Mouse (Mus musculus): Measurements from ENCODE around the gene Med18. TPM values are rescaled to one million over a fixed set of nuclear protein-coding genes. Genes with fewer than 3 reads are reported as not detected.
"Not testable (repeated sequence)": the region's sequence is repeated elsewhere in the genome, so short reads cannot be mapped to it uniquely, and the experiment has no call there.

The Med18 gene
- polyA plus RNA-seq, 1 experiment: 5.3 TPM

GRCm38 (mm10) chr4:132484231-132484630 is 20.5 kb upstream of the Med18 start:
- H3K79me2 ChIP-seq (ENCODE audit: control insufficient read depth, insufficient read depth): no peaks in the 10 kb centered on the region
- H3ac ChIP-seq (ENCODE audit: control insufficient read depth, insufficient read length): no peak overlapping the region
- no peaks in the 10 kb centered on the region for H3K36me3 ChIP-seq (ENCODE audit: control insufficient read depth, insufficient read depth)
- TF ChIP-seq MYOG (IDR thresholded peaks at IDR 0.05; ENCODE audit: control insufficient read depth in 1 of 3, insufficient read depth in 1 of 3, insufficient read length in 2 of 3, low read depth in 2 of 3): no peak
- no peak for TF ChIP-seq TCF12 (IDR thresholded peaks at IDR 0.05; ENCODE audit: insufficient read depth, poor library complexity, severe bottlenecking)
- TF ChIP-seq E2F4 (IDR thresholded peaks at IDR 0.05; ENCODE audit: insufficient read depth): no peak
- TF ChIP-seq TCF3 (IDR thresholded peaks at IDR 0.05; ENCODE audit: insufficient read length, low read depth): no peak
- no peak for TF ChIP-seq POLR2A (IDR thresholded peaks at IDR 0.05; ENCODE audit: insufficient read length, low read depth)
- no peak for TF ChIP-seq POLR2AphosphoS2 (IDR thresholded peaks at IDR 0.05; ENCODE audit: insufficient read length, low read depth)
- no peak for TF ChIP-seq SRF (IDR thresholded peaks at IDR 0.05; ENCODE audit: control insufficient read depth, insufficient read length, low read depth)
- no peak for TF ChIP-seq REST (IDR thresholded peaks at IDR 0.05; ENCODE audit: insufficient read depth, insufficient read length)
- no peak for TF ChIP-seq USF1 (IDR thresholded peaks at IDR 0.05; ENCODE audit: low read depth)
- TF ChIP-seq MAX (IDR thresholded peaks at IDR 0.05; ENCODE audit: low read depth): no peak
- no peak for TF ChIP-seq CEBPB (IDR thresholded peaks at IDR 0.05; ENCODE audit: insufficient read depth, poor library complexity, severe bottlenecking)
- no peak for TF ChIP-seq MYOD1 (IDR thresholded peaks at IDR 0.05; ENCODE audit: control insufficient read depth in 1 of 3, insufficient read length in 2 of 3, low read depth in 2 of 3)
- H3K4me3 ChIP-seq: no peak overlapping the region
- H3K27me3 ChIP-seq (ENCODE audit: control insufficient read depth, insufficient read depth, insufficient read length): no peaks in the 10 kb centered on the region
- H3K4me2 ChIP-seq (ENCODE audit: low read depth): no peak overlapping the region

- TF ChIP-seq MAX (IDR thresholded peaks at IDR 0.05; ENCODE audit: low read depth) (no peak), TCF12 (IDR thresholded peaks at IDR 0.05; ENCODE audit: insufficient read depth, poor library complexity, severe bottlenecking) (no peak), MYOG (IDR thresholded peaks at IDR 0.05; ENCODE audit: control insufficient read depth in 1 of 3, insufficient read depth in 1 of 3, insufficient read length in 2 of 3, low read depth in 2 of 3) (no peak), POLR2AphosphoS2 (IDR thresholded peaks at IDR 0.05; ENCODE audit: insufficient read length, low read depth) (no peak)
- no peak overlapping the region for H3K4me2 ChIP-seq (ENCODE audit: low read depth)
- H3ac ChIP-seq (ENCODE audit: control insufficient read depth, insufficient read length): no peak overlapping the region
- H3K4me3 ChIP-seq: no peak overlapping the region
- no peaks in the 10 kb centered on the region for H3K27me3 ChIP-seq (ENCODE audit: control insufficient read depth, insufficient read depth, insufficient read length)
- no peaks in the 10 kb centered on the region for H3K36me3 ChIP-seq (ENCODE audit: control insufficient read depth, insufficient read depth)
- no peaks in the 10 kb centered on the region for H3K79me2 ChIP-seq (ENCODE audit: control insufficient read depth, insufficient read depth)
Observed at GRCm38 (mm10) chr4:132482956-132483608, 19.4 kb upstream of the Med18 start.

GRCm38 (mm10) chr4:132482104-132482503 is 18.4 kb upstream of the Med18 start:
- H3K36me3 ChIP-seq (ENCODE audit: control insufficient read depth, insufficient read depth); H3ac ChIP-seq (ENCODE audit: control insufficient read depth, insufficient read length); H3K4me2 ChIP-seq (ENCODE audit: low read depth); H3K79me2 ChIP-seq (ENCODE audit: control insufficient read depth, insufficient read depth); H3K4me3 ChIP-seq; H3K27me3 ChIP-seq (ENCODE audit: control insufficient read depth, insufficient read depth, insufficient read length): not testable (repeated sequence)

GRCm38 (mm10) chr4:132477833-132478232 is 14.1 kb upstream of the Med18 start:
- H3K4me2 ChIP-seq (ENCODE audit: low read depth): no peak overlapping the region
- H3K4me3 ChIP-seq: no peak overlapping the region
- no peaks in the 10 kb centered on the region for H3K27me3 ChIP-seq (ENCODE audit: control insufficient read depth, insufficient read depth, insufficient read length)
- H3K79me2 ChIP-seq (ENCODE audit: control insufficient read depth, insufficient read depth): no peaks in the 10 kb centered on the region
- no peaks in the 10 kb centered on the region for H3K36me3 ChIP-seq (ENCODE audit: control insufficient read depth, insufficient read depth)
- TF ChIP-seq POLR2AphosphoS2 (IDR thresholded peaks at IDR 0.05; ENCODE audit: insufficient read length, low read depth) (no peak), TCF3 (IDR thresholded peaks at IDR 0.05; ENCODE audit: insufficient read length, low read depth) (no peak), SRF (IDR thresholded peaks at IDR 0.05; ENCODE audit: control insufficient read depth, insufficient read length, low read depth) (no peak), E2F4 (IDR thresholded peaks at IDR 0.05; ENCODE audit: insufficient read depth) (no peak), MAX (IDR thresholded peaks at IDR 0.05; ENCODE audit: low read depth) (no peak), TCF12 (IDR thresholded peaks at IDR 0.05; ENCODE audit: insufficient read depth, poor library complexity, severe bottlenecking) (no peak), POLR2A (IDR thresholded peaks at IDR 0.05; ENCODE audit: insufficient read length, low read depth) (no peak), CEBPB (IDR thresholded peaks at IDR 0.05; ENCODE audit: insufficient read depth, poor library complexity, severe bottlenecking) (no peak), USF1 (IDR thresholded peaks at IDR 0.05; ENCODE audit: low read depth) (no peak), REST (IDR thresholded peaks at IDR 0.05; ENCODE audit: insufficient read depth, insufficient read length) (no peak), MYOD1 (IDR thresholded peaks at IDR 0.05; ENCODE audit: control insufficient read depth in 1 of 3, insufficient read length in 2 of 3, low read depth in 2 of 3) (no peak), MYOG (IDR thresholded peaks at IDR 0.05; ENCODE audit: control insufficient read depth in 1 of 3, insufficient read depth in 1 of 3, insufficient read length in 2 of 3, low read depth in 2 of 3) (no peak)
- no peak overlapping the region for H3ac ChIP-seq (ENCODE audit: control insufficient read depth, insufficient read length)

- TF ChIP-seq CEBPB (IDR thresholded peaks at IDR 0.05; ENCODE audit: insufficient read depth, poor library complexity, severe bottlenecking): peak; percentile 64; the same call in 1 of the 2 replicates
- TF ChIP-seq POLR2AphosphoS2 (IDR thresholded peaks at IDR 0.05; ENCODE audit: insufficient read length, low read depth): no peak
- Histone ChIP-seq H3K36me3 (ENCODE audit: control insufficient read depth, insufficient read depth) (no peaks in the 10 kb centered on the region), H3K4me2 (ENCODE audit: low read depth) (no peak overlapping the region), H3ac (ENCODE audit: control insufficient read depth, insufficient read length) (no peak overlapping the region), H3K79me2 (ENCODE audit: control insufficient read depth, insufficient read depth) (no peaks in the 10 kb centered on the region), H3K27me3 (ENCODE audit: control insufficient read depth, insufficient read depth, insufficient read length) (no peaks in the 10 kb centered on the region), H3K4me3 (no peak overlapping the region)
Observed at GRCm38 (mm10) chr4:132475895-132476878, 12.5 kb upstream of the Med18 start.

All from myocyte (in vitro differentiated cells).